27 mouse cellular contexts compared by ENCODE assay signal in genomic region chr8:114281101-114281500, GRCm38 (mm10).
DNase-seq lines count a peak whose midpoint lies in the region; ATAC-seq and TF ChIP-seq lines count a peak whose summit lies in the region.
"Had no signal": no experiment of that assay in that cellular context is flagged by ENCODE, and none has a peak within 500 bp of the region (broad histone marks: within the 10 kb centered on the region; RNA-seq: fewer than 3 reads in every experiment).

No protein-coding gene starts in this region.

- no peaks in the 10 kb centered on the region for H3K9me3 ChIP-seq in embryonic facial prominence, embryonic 10.5 days
- H3K9me3 ChIP-seq in limb, embryonic 14.5 days (ENCODE audit: control insufficient read depth, low read length), result no peaks in the 10 kb centered on the region
- H3K9me3 ChIP-seq: embryonic facial prominence, embryonic 12.5 days; forebrain, embryonic 12.5 days; heart, embryonic 15.5 days; limb, embryonic 13.5 days; midbrain, embryonic 15.5 days; neural tube, embryonic 13.5 days had no signal

- H3K27ac ChIP-seq in embryonic facial prominence, embryonic 10.5 days (replicated peaks), result no peak overlapping the region
- H3K27ac ChIP-seq in limb, embryonic 14.5 days (replicated peaks; ENCODE audit: low read depth, low read length), result no peak overlapping the region
- H3K27ac ChIP-seq: embryonic facial prominence, embryonic 12.5 days; forebrain, embryonic 12.5 days; heart, embryonic 15.5 days; limb, embryonic 13.5 days; liver, embryonic 14.5 days; macrophage; midbrain, embryonic 15.5 days; neural tube, embryonic 13.5 days had no signal

- WGBS in embryonic facial prominence, embryonic 10.5 days, result 80% methylated on average over 1 of the region's 1 CpGs
- 65% methylated on average over 1 of the region's 1 CpGs for WGBS in limb, embryonic 14.5 days

- no peak overlapping the region for H3K4me2 ChIP-seq in limb, embryonic 14.5 days (replicated peaks; ENCODE audit: low read depth, low read length, severe bottlenecking)
- H3K4me2 ChIP-seq: embryonic facial prominence, embryonic 12.5 days; forebrain, embryonic 12.5 days; heart, embryonic 15.5 days; limb, embryonic 13.5 days; midbrain, embryonic 15.5 days; neural tube, embryonic 13.5 days had no signal

- intact Hi-C loops in heart, postnatal 14 days (cut with DNase I), result no loop called here
- intact Hi-C loops in left cerebral cortex, postnatal 36 days (cut with DNase I), result no loop called here

- TF ChIP-seq POLR2A in limb, embryonic 14.5 days (IDR thresholded peaks at IDR 0.05; ENCODE audit: borderline replicate concordance, extremely low read depth, insufficient read depth, insufficient read length), result no peak

- H3K9ac ChIP-seq in limb, embryonic 14.5 days (ENCODE audit: low read depth, low read length, severe bottlenecking), result no peak overlapping the region
- H3K9ac ChIP-seq: embryonic facial prominence, embryonic 12.5 days; forebrain, embryonic 12.5 days; heart, embryonic 15.5 days; limb, embryonic 13.5 days; liver, embryonic 14.5 days; midbrain, embryonic 15.5 days; neural tube, embryonic 13.5 days had no signal

- no peaks in the 10 kb centered on the region for H3K27me3 ChIP-seq in embryonic facial prominence, embryonic 10.5 days (replicated peaks; ENCODE audit: low read depth, poor library complexity, severe bottlenecking)
- no peaks in the 10 kb centered on the region for H3K27me3 ChIP-seq in limb, embryonic 14.5 days (ENCODE audit: control insufficient read depth, insufficient read depth, low read length)
- H3K27me3 ChIP-seq: embryonic facial prominence, embryonic 12.5 days; forebrain, embryonic 12.5 days; heart, embryonic 15.5 days; limb, embryonic 13.5 days; midbrain, embryonic 15.5 days; neural tube, embryonic 13.5 days had no signal

- H3K36me3 ChIP-seq in embryonic facial prominence, embryonic 10.5 days (replicated peaks), result no peaks in the 10 kb centered on the region
- no peaks in the 10 kb centered on the region for H3K36me3 ChIP-seq in limb, embryonic 14.5 days (ENCODE audit: control insufficient read depth, insufficient read depth, low read length)
- H3K36me3 ChIP-seq: embryonic facial prominence, embryonic 12.5 days; forebrain, embryonic 12.5 days; heart, embryonic 15.5 days; limb, embryonic 13.5 days had no signal

- DNase-seq in kidney, postnatal 4 days, result peak; percentile 13 to 29
- DNase-seq in kidney, postnatal 36 days, result no peak
- peak; percentile 17 for DNase-seq in NIH3T3 (ENCODE audit: low read depth)
- DNase-seq in embryonic facial prominence, embryonic 10.5 days (ENCODE audit: low spot score), result peak; percentile 23
- DNase-seq in limb, embryonic 14.5 days (ENCODE audit: low spot score), result peak; percentile 17
- DNase-seq in heart, postnatal 14 days, result no peak
- no peak for DNase-seq in left cerebral cortex, postnatal 36 days (ENCODE audit: low spot score in 2 of 2)
- DNase-seq: adrenal gland, adult 2 months; cerebellum, adult 2 months; cerebellum, postnatal 25 days; gastrocnemius, postnatal 36 days; heart, postnatal 4 days; right cerebral cortex, adult 18-20 months; thymus, adult 18-20 months; thymus, postnatal 4 days had no signal

- H3K4me1 ChIP-seq in embryonic facial prominence, embryonic 10.5 days, result peaks cover 4% of the 10 kb centered on the region
- no peaks in the 10 kb centered on the region for H3K4me1 ChIP-seq in limb, embryonic 14.5 days (ENCODE audit: control insufficient read depth, insufficient read depth, low read length)
- H3K4me1 ChIP-seq: embryonic facial prominence, embryonic 12.5 days; forebrain, embryonic 12.5 days; heart, embryonic 15.5 days; limb, embryonic 13.5 days; midbrain, embryonic 15.5 days had no signal

- H3K4me3 ChIP-seq in embryonic facial prominence, embryonic 10.5 days, result no peak overlapping the region
- no peak overlapping the region for H3K4me3 ChIP-seq in limb, embryonic 14.5 days (replicated peaks; ENCODE audit: low read length)
- H3K4me3 ChIP-seq: embryonic facial prominence, embryonic 12.5 days; erythroblast, embryonic 14.5 days; forebrain, embryonic 12.5 days; heart, embryonic 15.5 days; limb, embryonic 13.5 days; midbrain, embryonic 15.5 days; neural tube, embryonic 13.5 days had no signal

- no peak for ATAC-seq in limb, embryonic 14.5 days (ENCODE audit: low FRiP score, low read depth)
- ATAC-seq: hindbrain, embryonic 16.5 days; intestine, postnatal 0 days; midbrain, embryonic 15.5 days; Patski had no signal

Comparison
In these comparisons a context has a peak if more than half of its experiments do, and no peak if none do; other contexts are left out.
1. DNase-seq: peak in kidney, postnatal 4 days (2 of 2), NIH3T3 (single experiment), embryonic facial prominence, embryonic 10.5 days (single experiment) and limb, embryonic 14.5 days (single experiment); none in kidney, postnatal 36 days (0 of 2), heart, postnatal 14 days (0 of 2) and left cerebral cortex, postnatal 36 days (0 of 2).